Mouse (Mus musculus) layer of hippocampus, postnatal 25 days (tissue): ENCODE results near the gene Wwc2. TPM values are rescaled to one million over a fixed set of nuclear protein-coding genes. Genes with fewer than 3 reads are reported as not detected.

Source experiments
- DNase-seq, 2 experiments: peaks; one replicate each; pipeline ENCODE4 v3.0.0; 2022; ENCODE audit warnings: mixed read lengths in 2 of 2, low spot score in 1 of 2; ENCODE audit errors: extremely low spot score in 1 of 2
- total RNA-seq, 2 experiments: library from RNA; stranded (reverse); gene quantifications; 2 replicates each; pipeline ENCODE4 v1.2.3; 2021

Wwc2 gene
- total RNA-seq, 2 experiments from 2014 or later: 28.0 to 29.0 TPM

DNA sequence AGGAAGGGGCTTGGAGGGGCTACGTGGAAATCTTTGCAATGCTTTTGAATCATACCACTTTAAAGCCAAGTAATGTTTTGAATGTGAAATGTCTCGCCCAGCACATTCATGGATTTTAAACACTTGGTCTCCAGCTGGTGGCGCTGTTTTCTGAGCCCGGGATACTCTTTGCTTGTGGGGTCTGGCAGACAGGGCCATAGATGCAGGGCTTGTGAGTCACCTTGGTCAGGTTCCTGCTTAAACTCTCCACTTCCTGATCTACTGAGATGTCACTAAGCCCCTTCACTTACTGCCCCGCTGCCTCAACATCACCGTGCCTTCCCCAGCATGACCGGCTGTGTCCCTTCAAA is 180.1 kb downstream of the Wwc2 start:
- no peak for DNase-seq

DNA sequence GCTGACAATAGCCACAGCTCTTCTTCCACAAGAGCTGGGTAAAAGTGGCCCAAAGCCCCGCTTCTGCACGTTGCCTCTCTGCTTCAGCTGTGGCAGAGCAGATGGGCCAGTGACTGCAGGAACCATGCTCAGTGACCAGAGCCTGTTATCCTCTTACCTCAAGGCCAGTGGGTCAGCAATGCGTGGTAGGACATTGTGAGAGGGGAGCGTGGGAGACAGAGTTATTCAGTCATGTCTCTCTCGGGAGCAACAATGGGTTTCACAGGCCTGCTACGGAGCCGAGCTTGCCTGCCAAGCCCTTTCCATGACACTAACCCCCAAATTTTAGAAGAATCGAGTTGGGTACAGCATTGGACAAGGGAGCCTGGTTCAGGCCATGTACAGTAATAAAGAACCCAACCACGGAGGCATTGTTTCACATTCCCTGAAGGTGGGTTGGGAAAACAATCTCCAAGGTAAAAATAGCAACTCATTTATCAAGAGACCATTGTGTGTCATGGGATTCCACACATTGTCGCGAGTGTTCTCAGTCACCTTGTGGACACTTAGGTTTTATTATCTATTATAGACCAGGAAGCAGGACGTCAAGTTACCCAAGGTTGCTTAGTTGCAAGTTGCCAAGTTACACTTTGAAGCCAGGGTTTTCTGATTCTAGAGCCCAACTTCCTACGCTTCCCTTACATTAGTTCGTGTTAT is 180.6 kb downstream of the Wwc2 start:
- DNase-seq: no peak

DNA sequence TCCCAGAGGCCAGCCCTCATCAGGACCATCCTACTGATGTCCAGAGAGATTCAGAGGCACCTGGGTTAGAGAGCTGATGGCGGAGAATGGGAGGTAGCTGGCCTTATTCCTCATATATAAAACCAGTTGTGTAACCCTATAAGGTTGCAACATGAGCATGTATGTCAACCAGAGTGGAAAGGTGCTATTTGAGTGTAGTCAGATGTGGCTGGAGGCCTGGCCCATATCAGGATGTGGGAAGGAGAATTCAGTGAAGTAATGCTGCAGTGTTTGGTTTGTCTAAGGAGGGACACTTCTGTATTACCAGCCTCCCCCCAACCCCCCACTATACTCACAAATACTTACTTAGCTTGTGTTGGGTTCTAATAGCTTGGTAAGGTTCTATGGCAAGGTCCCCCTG is 186.5 kb downstream of the Wwc2 start:
- DNase-seq: no peak

GRCm38 (mm10) chr8:47802349-47802748 is 188.4 kb downstream of the Wwc2 start:
- no peak for DNase-seq

DNA sequence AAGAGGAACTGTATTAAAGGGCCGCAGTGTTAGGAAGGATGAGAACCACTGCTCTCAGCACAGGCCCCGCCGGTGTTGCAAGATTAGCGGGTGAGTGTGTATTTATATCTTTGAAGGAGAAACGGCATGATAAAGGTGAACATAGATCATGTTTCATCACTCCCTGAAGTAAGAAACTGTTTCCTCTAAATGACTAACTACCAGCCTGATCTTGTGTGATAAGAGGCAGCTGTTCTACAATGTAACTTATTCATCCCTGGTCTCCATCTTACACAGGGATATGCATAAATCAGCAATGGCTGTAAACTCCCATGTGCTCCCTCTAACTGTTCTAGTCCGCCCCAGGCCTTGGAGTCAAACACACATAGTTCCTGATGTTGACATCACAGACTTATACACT is 191.3 kb downstream of the Wwc2 start:
- DNase-seq: no peak

DNA sequence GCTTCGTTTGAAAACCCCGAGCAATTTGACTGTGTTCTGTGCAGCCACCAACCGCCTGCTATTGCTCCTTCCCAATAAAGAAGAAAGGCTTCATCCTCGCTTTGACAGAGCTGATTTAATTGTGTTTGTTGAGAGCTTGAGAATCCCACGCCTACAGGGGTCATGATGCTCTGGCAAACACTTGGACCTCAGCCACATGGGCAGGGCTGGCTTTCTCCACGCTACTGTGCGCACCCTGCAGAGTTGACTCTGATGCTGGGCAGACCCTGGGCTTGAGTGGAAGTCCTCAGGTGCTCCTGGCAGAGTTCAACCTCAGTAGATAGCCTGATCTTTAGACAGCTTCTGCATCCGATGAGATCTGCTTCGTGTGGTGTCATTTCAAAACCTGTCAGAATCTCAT is 198.7 kb downstream of the Wwc2 start:
- no peak for DNase-seq

- DNase-seq: no peak
These were observed 203.0 kb downstream of the Wwc2 start for GRCm38 (mm10) chr8:47787705-47788104.

DNA sequence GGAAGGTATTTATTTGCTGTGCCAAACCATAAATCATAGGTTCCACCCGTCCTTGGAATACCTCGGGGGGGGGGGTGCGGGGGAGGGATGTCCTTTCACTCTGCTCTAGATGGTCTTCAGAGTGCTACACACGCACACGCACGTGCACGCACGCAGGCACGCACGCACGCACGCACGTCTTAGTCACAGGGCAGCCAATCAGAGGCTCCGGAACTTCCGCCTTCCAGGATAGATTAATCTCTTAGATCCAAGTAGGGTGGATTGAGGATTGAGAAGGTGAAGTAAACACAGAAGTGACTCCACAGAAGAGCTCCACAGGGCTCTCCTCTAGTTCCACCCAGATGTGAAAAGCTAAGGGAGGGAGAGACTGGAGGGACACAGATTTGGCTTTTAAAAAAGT is 204.4 kb downstream of the Wwc2 start:
- DNase-seq: no peak

DNA sequence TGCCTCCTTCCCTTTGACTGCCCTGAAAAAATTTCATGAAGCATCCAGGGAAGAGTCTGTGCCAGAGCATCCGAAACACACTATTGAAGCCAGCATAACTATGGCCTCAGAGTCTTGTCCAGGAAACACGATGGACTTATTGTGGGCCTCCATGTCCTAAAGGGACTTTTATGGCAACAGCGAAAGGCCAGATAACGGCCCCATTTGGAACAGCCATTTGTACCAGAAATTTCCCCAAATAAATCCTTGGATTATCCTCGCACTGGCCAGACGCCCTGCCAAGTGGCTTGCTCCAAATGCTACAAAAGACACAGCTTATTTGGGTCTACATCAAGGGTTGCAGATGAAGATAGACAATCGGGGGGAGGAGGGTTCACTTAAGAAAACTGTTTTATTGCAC is 206.3 kb downstream of the Wwc2 start:
- DNase-seq: no peak

GRCm38 (mm10) chr8:47783944-47784343 is 206.8 kb downstream of the Wwc2 start:
- no peak for DNase-seq

- no peak for DNase-seq
These were observed 207.2 kb downstream of the Wwc2 start for GRCm38 (mm10) chr8:47783544-47783943.

DNA sequence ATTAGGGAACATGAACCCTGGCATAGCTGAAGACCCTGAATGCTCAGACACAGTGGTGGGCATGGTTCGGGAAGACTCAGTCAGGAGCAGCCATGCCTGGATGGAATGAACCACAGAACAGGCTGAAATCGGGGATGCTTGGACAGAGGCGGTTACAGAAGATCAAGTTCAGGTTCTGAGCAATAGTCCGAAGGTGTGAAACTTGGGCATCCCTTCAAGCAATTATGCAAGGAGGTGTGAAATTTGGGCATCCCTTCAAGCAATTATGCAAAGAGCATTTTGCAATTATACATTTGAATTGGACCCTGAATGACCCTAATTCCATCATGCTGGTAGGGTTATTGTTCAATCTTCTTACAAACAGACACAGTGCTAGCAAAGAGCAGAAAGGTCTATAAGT is 208.8 kb downstream of the Wwc2 start:
- DNase-seq: no peak

DNA sequence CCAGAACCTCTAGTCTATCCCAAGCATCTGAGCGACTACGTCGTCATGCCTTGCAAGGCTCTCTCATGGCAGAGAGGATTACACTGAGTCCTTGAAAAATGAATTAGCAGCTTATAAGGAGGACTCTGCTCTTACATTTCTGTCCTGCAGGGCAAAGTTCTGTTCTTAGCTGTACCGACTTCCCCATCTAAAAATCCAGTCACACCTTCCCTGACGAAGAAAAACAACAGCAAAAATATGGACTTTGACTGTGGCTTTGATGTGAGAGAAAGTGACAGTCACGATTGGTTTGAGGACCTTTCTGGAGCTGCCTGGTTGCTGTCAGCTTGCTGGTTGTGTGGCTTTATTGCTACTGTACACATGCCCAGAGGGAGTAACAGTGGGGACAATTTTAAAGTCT is 211.1 kb downstream of the Wwc2 start:
- DNase-seq: no peak

DNA sequence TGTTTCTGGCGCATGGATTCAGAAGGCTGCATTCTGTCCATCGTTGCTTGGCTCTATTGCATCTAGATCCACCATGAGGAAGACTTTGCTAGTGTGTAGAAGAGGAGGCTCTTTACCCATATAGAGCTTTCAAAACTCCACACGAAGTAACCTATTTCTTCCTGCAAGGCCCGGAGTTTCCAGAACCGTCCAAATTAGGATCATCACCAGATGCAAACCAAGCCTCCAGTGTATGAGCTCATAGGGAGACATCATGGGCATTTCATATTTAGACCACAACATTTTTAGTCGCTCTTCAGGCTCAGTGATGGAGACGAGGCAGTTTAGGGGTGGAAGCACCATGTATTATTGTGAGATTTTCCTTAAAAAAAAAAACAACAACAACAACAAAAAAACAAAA is 213.3 kb downstream of the Wwc2 start:
- no peak for DNase-seq

Other genes with a start within 250 kb of the Wwc2 start
- not detected for gene Cldn24, start 168.8 kb downstream of the Wwc2 start, total RNA-seq
- gene Cldn22, start 166.4 kb downstream of the Wwc2 start, total RNA-seq: 1 to 10 TPM; 3.8 to 4.2 TPM
- gene Dctd, start 108.2 kb upstream of the Wwc2 start, total RNA-seq: 1 to 10 TPM; 6.2 to 6.8 TPM